In the genomic region with DNA sequence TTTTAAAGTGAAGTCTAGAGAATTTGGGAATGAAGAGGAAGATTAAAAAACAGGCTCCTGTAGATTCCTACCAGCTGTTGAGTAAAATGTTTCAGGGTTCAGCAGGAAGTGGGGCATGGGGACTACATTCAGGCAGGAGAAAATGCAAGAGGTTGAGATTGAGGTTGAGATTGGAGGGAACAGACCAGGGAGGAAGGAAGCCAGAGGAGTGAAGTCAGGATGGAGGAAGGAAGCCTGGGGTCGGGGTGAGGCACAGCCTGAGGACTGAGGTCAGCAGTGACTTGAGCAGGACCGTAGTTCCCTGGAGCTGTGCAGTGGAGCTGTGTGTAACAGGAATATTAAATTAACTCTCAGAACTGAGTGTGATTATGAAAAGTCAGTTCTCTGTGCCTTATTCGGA, we compare ENCODE assay signal across 24 mouse cellular contexts. TPM values are rescaled to one million over a fixed set of nuclear protein-coding genes. Genes with fewer than 3 reads are reported as not detected.
DNase-seq lines count a peak whose midpoint lies in the region; ATAC-seq lines count a peak whose summit lies in the region.
"Had no signal": no experiment of that assay in that cellular context is flagged by ENCODE, and none has a peak within 500 bp of the region (broad histone marks: within the 10 kb centered on the region; RNA-seq: fewer than 3 reads in every experiment).

No protein-coding gene starts in this region.

- no peaks in the 10 kb centered on the region for H3K9me3 ChIP-seq in kidney, embryonic 15.5 days (replicated peaks)
- H3K9me3 ChIP-seq: forebrain, embryonic 10.5 days; forebrain, embryonic 13.5 days; heart, embryonic 10.5 days; hindbrain, embryonic 10.5 days; hindbrain, embryonic 13.5 days; intestine, embryonic 15.5 days had no signal

- no peak overlapping the region for H3K4me3 ChIP-seq in kidney, embryonic 15.5 days (replicated peaks)
- H3K4me3 ChIP-seq: forebrain, embryonic 10.5 days; forebrain, embryonic 13.5 days; heart, embryonic 10.5 days; hindbrain, embryonic 10.5 days; hindbrain, embryonic 13.5 days; intestine, embryonic 15.5 days had no signal

- H3K9ac ChIP-seq in kidney, embryonic 15.5 days, result no peak overlapping the region
- H3K9ac ChIP-seq: forebrain, embryonic 13.5 days; hindbrain, embryonic 13.5 days; intestine, embryonic 15.5 days had no signal

- H3K4me1 ChIP-seq in kidney, embryonic 15.5 days, result 0 out of 2 replicates have a peak, but pooled peaks cover 6% of the 10 kb centered on the region
- H3K4me1 ChIP-seq: forebrain, embryonic 13.5 days; hindbrain, embryonic 13.5 days had no signal

- no peak for ATAC-seq in kidney, embryonic 15.5 days (replicated peaks; ENCODE audit: low FRiP score)
- ATAC-seq in granulocyte monocyte progenitor cell, adult 5-6 weeks (replicated peaks; ENCODE audit: poor library complexity, severe bottlenecking), result 0 out of 2 replicates have a peak, but pooled peaks have one; percentile 28
- ATAC-seq: CD4-positive, CD25-positive, alpha-beta regulatory T cell, adult 4 months; forebrain, embryonic 13.5 days; forebrain, embryonic 16.5 days; hindbrain, embryonic 16.5 days; intestine, embryonic 15.5 days had no signal

- DNase-seq in heart, adult 11 months, result peak; percentile 91
- DNase-seq in heart, postnatal 14 days, result no peak
- DNase-seq in kidney, postnatal 4 days, result no peak
- no peak for DNase-seq in layer of hippocampus, adult 8-10 months (ENCODE audit: low spot score in 2 of 2)
- DNase-seq: adrenal gland, adult 8-10 months; adrenal gland, postnatal 36 days; cerebellum, adult 18-20 months; cerebellum, adult 9-10 months; cerebellum, postnatal 14 days; gastrocnemius, postnatal 10 days; gastrocnemius, postnatal 36 days; heart, adult 18-20 months; heart, postnatal 36 days had no signal

- H3K36me3 ChIP-seq in kidney, embryonic 15.5 days, result 0 out of 2 replicates have a peak, but pooled peaks cover 5% of the 10 kb centered on the region
- H3K36me3 ChIP-seq: intestine, embryonic 15.5 days had no signal

- intact Hi-C loops in heart, postnatal 14 days (cut with DNase I), result loop anchor here (5.0 kb wide), 2 partner anchors 33 to 758 kb away; no protein-coding TSS in a partner anchor

- peak overlapping the region; percentile 4; the same call in 1 of the 2 replicates for H3K27ac ChIP-seq in kidney, embryonic 15.5 days
- H3K27ac ChIP-seq: forebrain, embryonic 10.5 days; forebrain, embryonic 13.5 days; heart, embryonic 10.5 days; hindbrain, embryonic 10.5 days; hindbrain, embryonic 13.5 days; intestine, embryonic 15.5 days had no signal

- WGBS in kidney, embryonic 15.5 days, result 60% methylated on average over 3 of the region's 3 CpGs

- no peaks in the 10 kb centered on the region for H3K27me3 ChIP-seq in kidney, embryonic 15.5 days
- H3K27me3 ChIP-seq: forebrain, embryonic 13.5 days; hindbrain, embryonic 13.5 days had no signal

- H3K4me2 ChIP-seq in kidney, embryonic 15.5 days, result no peak overlapping the region
- H3K4me2 ChIP-seq: forebrain, embryonic 13.5 days; hindbrain, embryonic 13.5 days; intestine, embryonic 15.5 days had no signal

RNA-seq across cellular contexts. Expression of a gene that starts 48.7 kb away (rescaled TPM):
- total RNA-seq in heart, postnatal 14 days (2021), result 10 to 100 TPM; 94.3 to 96.8 TPM
- 119 and 131 TPM in 2 replicates for polyA plus RNA-seq in kidney, embryonic 15.5 days (2015; fragmentation: Nextera tagmentation; extraction: Ambion mirVana)
- total RNA-seq in granulocyte monocyte progenitor cell, adult 5-6 weeks (2014; fragmentation: Nextera tagmentation), result 76.5 and 83.0 TPM in 2 replicates
- total RNA-seq in granulocyte monocyte progenitor cell, adult 5-6 weeks (2017), result 178 and 213 TPM in 2 replicates
- 10 to 100 TPM; 55.3 to 58.1 (median 57.4) TPM for total RNA-seq in layer of hippocampus, adult 8-10 months (2022)
